Mouse (Mus musculus) thymus, postnatal 25 days (tissue): ENCODE measurements around the gene Mcam.
"Not testable (repeated sequence)": the region's sequence is repeated elsewhere in the genome, so short reads cannot be mapped to it uniquely, and the experiment has no call there.

Source experiments
- DNase-seq: peaks from one replicate; pipeline ENCODE4 v3.0.0; 2022

Gene Mcam

DNA sequence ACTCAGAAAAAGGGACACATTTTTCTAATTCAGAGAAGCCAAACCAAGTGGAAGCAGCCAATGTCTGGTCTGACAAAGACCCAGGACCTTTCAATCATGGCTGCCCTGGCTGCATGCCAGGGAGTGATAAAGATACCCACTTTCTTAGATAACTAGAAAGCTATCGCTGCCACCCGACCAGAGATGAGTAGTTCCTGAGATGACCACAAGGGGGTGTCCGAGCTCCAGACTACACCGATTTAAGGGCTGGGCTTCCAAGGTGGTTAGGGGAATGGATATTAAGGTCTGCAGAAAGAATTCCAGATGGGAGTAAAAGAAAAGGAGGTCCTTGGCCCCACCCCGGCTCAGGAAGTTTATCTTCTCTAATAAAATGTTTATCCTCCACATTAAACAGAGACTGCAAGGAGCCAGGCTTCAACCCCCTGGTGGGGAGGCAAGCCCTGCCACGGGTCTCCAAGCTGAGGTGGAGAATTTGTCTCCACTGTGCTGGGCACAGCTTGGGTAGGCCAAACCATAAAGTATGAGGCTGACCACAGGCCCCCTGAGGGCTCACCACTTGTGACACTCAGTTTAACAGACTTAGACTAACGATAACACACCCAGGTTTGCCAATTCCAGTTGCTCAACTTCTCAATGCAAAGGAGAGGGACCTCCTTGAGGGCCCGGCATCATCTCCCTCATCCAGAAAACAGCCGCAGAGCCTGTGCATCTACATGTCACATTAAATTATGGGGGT lies 24.7 kb upstream of the Mcam start:
- DNase-seq = peak; percentile 80

GRCm38 (mm10) chr9:44111909-44112308 lies 22.4 kb upstream of the Mcam start:
- DNase-seq = not testable (repeated sequence)

DNA sequence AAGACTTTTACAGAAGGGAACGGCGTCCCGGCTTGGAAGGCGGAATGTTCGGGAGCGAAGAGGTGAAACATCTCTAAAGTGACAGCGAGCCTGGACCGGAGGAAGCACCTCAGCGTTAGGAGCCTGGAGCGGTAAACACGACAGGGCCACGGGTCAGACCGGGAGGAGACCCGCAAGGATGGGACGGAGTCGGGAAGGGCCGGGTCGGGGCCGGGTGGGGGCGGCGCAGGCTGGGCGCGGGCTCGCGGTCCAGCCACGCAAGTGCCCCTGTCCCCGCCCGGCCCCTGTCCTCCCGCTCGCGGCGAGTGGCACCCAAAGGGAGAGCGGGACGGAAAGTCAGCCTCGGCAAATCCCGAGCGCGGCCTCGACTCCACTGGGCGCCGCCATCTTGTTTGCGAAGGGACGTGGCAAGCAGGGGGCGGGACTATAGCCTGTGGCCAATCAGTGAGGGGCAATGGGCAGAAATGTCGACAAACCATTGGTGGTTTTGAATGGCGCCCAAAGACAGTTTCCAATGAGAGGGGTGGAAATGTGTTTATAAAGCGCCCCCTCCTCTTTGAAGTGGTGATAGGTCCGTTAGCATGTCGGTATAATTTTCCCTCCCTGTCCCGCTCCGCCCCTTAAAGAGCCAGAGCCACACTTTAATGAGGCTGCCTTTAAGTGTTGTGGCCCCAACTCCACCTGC lies 21.0 kb upstream of the Mcam start, which contains the start of the genes Gm49380 and Rnf26:
Gene Gm49380 (minus strand): TSS at position 396 of the 685 bp plus-strand sequence.
Gene Rnf26 (minus strand): TSS at position 413 of the 685 bp plus-strand sequence.
- DNase-seq = peak; percentile 95

DNA sequence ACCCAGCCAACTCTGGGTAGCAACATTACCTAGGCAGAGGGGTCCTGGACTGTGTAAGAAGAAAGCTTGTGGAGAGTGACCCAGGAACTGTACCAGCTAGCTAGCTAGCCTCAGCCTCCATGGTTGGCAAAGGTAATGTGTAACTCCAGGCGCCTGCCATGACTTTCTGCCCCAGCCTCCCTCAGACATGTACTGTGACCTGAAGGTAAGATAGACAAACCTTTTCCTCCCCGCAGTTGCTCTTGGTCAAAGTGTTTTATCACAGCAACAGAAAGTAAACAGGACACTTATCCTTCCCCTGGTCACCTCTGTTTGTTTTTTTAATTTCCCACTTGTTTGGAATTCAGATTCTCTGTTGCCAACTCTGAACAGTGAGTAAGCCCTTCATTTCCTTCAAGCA lies 19.8 kb upstream of the Mcam start:
- DNase-seq = no peak

- DNase-seq = no peak
Measured at GRCm38 (mm10) chr9:44115599-44115998, 18.7 kb upstream of the Mcam start.

- DNase-seq = no peak
Measured at GRCm38 (mm10) chr9:44116182-44116581, 18.1 kb upstream of the Mcam start.

DNA sequence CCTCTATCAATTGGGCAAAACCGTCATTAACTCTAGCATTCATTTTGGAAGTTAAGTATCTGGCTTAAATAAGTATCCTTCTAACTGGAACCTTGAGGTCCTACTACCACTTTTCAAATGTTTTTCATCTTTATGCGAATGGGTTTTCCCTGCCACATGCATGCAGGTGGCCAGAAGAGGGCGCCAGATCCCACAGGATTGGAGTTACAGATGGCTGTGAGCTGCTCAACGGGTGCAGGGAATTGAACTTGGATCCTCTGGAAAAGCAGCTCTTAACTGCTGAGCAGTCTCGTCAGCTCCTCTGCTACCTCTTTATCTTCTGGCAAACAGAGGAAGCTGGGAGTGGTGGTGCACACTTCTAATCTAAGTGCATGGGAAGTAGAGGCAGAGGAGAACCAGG lies 15.3 kb upstream of the Mcam start:
- peak; percentile 70 for DNase-seq

DNA sequence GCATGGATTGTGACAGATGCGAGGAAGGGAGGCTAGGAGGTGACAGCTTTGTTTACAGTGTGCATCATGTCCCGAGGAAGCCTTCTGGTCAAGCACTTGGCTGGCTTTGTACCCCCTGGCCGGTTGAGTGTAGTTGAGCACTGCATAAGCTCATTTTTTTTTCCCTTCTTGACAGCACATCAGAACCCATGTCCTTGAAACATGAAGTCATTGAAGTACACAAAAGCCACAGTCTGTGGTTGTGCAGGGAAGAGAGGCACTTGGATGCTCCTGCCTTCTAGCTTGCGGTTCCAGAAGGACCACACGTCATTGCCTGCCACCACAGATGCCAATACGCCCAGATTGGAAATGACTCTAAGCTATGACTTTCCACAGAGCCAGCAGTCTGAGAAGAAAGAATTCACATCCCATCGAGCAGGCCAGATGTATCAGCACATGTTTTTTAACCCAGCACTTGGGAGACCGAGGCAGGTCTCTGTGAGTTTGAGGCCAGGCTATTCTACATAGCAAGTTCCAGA lies 14.3 kb upstream of the Mcam start:
- no peak for DNase-seq

DNA sequence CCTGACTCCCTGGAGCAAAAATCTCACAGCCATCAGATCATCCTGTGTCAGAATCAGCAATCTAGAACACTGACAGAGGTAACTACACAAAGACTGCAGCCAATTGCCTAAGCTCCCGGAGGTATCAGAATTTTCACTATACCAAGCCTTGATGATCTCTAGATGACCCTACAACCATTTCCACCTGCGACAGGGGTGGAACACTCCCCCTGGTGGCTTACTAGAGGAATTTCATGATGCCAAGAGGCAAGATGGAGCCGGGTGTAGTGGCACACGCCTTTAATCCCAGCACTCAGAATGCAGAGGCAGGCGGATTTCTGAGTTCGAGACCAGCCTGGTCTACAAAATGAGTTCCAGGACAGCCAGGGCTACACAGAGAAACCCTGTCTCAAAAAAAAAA lies 10.0 kb upstream of the Mcam start:
- DNase-seq = no peak

- no peak for DNase-seq
Measured at GRCm38 (mm10) chr9:44125026-44125425, 9.2 kb upstream of the Mcam start.

DNA sequence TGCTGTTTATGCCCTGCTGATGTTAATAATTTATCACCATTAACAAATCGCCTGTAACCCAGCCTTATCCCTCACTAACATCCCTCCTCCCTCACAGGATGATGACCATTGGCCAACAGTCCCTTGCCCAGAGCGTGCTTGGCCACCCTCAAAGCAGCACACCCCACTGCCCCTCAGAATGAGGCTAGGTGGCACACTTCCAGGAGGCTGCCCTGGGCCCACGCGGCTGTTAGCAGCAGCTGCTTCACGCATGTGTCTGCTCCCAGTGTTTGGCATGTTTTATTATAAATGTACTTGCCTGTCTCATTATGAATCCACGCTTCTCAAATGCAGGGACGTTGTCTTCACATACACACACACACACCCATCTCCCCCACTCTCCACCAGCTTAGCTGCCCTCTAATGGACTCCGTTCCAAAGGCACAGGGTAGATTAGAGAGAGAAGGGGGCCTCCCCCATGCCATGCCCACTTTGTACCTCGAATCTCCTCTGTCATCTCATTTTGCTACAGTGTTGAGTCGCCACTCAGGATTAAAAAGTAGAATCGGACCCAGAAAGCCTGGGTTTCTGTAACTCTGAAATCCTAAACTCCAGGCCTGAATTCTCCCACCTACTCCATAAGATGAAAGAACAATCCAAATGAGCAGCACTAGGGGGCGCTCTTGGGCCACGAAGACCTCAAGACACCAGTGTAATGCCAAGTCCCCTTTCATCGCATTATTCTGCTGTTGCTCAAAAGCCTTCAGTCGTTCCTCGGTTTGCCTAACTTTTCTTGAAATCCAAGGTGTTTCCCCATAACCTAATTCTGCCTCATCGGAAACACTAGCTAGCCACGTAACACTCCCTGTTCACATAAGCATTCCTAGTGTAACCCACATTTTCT lies 8.5 kb upstream of the Mcam start:
- peak; percentile 87 for DNase-seq

DNA sequence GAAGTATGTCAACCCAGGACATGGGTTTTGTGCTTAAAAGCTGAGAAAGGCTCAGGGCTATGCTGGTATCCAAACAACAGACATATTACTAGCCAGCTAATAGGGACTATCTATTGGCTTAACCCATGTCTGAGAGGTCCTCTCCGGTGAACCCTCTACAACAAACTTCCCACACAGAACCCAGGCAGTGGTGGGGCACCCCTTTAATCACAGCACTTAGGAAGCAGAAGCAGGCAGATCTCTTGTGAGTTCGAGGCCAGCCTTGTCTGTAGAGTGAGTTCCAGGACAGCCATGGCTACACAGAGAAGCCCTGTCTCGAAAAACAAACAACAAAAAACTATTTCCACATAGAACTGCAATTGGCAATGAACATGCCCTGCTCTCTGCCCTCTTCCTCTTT lies 7.5 kb upstream of the Mcam start:
- DNase-seq = no peak

GRCm38 (mm10) chr9:44127351-44127801 lies 6.9 kb upstream of the Mcam start:
- no peak for DNase-seq

- DNase-seq = no peak
Measured at GRCm38 (mm10) chr9:44129633-44130032, 4.6 kb upstream of the Mcam start.

DNA sequence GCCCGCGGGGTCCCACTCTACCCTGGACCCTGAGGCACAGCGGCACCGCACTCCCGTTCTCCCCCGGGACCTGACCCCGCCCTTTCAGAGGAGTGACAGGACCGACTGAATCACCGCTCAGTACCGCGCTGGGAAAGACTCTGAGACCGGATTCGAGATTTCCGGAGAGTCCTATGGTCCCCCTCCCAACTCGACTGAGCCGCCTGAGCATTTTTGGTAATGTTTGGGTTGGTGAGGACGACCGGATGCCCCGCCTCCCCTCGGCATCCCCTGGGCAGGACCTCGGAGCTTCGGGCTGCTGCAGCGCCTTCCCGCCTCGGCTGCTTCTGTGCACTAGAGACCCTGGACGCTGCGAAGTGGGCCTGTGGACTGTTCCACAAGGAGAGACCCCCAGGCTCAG lies 4.2 kb upstream of the Mcam start:
- DNase-seq = peak; percentile 83

DNA sequence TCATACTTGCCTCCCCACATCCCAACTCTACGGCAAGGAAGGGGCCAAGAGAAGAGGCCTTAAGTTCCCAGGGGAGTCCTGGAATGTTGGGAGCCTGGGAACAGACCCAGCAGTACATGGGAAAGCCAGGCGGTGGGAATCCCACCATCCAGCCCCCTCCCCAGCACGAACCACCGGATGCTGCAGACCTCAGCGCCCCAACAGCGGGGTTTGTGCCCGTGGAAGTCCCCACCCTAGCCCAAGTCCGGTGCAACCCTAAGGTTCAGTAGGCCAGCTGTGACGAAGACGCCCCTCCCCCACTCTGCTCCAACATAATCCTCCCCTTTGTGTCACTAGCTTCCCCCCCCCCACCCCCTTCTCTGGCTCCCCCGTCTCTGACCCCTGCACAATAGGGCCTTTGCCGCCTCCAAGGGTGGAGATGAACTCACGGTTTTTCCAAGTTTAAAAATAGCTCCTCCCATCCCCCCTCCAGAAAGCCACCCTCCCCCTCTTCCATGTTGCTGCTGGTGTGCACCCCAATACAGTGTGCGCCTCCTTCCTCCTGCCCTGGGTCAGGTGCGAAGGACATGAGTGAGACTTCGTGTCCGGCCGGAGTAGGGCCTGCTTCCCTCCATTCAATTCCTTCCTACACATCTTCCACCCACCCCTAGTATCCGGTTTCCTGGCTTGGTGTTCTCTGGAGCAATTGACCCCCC lies 3.5 kb upstream of the Mcam start:
- DNase-seq = no peak

DNA sequence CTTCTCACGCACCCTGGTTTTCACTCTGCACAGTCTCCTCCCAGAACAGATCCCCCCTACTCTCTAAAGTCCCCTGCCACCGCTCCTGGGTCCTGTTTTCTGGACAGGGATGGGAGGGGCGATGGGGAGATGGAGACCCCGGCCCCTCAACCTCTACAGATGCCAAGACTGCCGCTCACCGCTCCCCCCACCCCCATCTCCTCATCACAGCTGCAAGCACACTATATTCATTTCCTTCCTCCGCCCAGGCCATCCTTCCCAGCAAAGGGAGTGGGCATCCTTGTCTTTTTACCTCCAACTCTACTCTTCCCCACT lies 3.0 kb upstream of the Mcam start:
- no peak for DNase-seq

- DNase-seq = no peak
Measured at GRCm38 (mm10) chr9:44132200-44132599, 2.1 kb upstream of the Mcam start.

DNA sequence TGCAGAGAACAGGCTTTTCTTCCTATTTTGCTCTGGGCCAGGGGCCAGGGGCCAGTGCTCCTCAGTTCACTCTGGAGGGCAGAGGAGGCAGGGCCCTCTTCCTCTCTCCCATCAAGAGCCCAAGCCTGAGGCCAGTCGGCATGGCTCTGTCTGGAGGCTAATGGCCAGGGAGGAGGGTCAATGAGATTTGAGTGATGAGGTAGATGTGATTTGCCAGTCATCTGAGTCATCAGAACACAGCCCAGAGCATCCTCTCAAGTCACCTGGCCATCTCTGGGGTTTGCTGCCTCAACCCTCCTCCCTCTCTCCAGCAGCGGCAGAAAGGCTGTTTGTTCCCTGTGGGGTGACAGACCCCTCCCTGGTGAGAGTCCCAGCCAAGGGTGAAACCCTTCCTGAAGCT lies 982 bp upstream of the Mcam start:
- DNase-seq = no peak

- peak; percentile 61 for DNase-seq
Measured at GRCm38 (mm10) chr9:44134851-44135730, 822 bp downstream of the Mcam start.

GRCm38 (mm10) chr9:44135731-44136411 lies 1.6 kb downstream of the Mcam start:
- no peak for DNase-seq
